Mouse (Mus musculus) forebrain, embryonic 14.5 days (tissue): ENCODE data around the gene Plekhb1. TPM values are rescaled to one million over a fixed set of nuclear protein-coding genes. Genes with fewer than 3 reads are reported as not detected.

ENCODE experiments used
- ATAC-seq: fragments of 200-750 bp; cut with Nextera tagmentation; 2 replicates; pipeline ENCODE4 v1.8.0; 2017; ENCODE audit warnings: mild to moderate bottlenecking, moderate library complexity
- DNase-seq: peaks from one replicate; pipeline ENCODE4 v3.0.0-alpha.2; 2015; ENCODE audit warnings: low spot score
- H3K27ac ChIP-seq: fragments of 300-500 bp; sonication (generic); 2 replicates; pipeline ENCODE4 v1.5.1; 2014; ENCODE audit warnings: low read depth, mild to moderate bottlenecking, control low read depth, low read length, moderate library complexity
- H3K27me3 ChIP-seq: fragments of 300-500 bp; sonication (generic); replicated peaks from 2 replicates; pipeline ENCODE4 v1.6.1; 2014; ENCODE audit warnings: low read length, control low read depth, mixed read lengths; ENCODE audit not compliant: control insufficient read depth, insufficient read depth
- H3K36me3 ChIP-seq: fragments of 300-500 bp; sonication (generic); 2 replicates; pipeline ENCODE4 v1.6.1; 2014; ENCODE audit warnings: low read length, control low read depth; ENCODE audit not compliant: control insufficient read depth, insufficient read depth
- H3K4me1 ChIP-seq: fragments of 300-500 bp; sonication (generic); 2 replicates; pipeline ENCODE4 v1.6.1; 2014; ENCODE audit warnings: antibody characterized with exemption, low read length, control low read depth; ENCODE audit not compliant: control insufficient read depth, insufficient read depth
- H3K4me2 ChIP-seq: fragments of 300-500 bp; sonication (generic); 2 replicates; pipeline ENCODE4 v1.6.1; 2014; ENCODE audit warnings: mild to moderate bottlenecking, control low read depth, low read length
- H3K4me3 ChIP-seq: fragments of 300-500 bp; sonication (generic); 2 replicates; pipeline ENCODE4 v1.5.1; 2014; ENCODE audit warnings: low read depth, low read length, control low read depth
- H3K9ac ChIP-seq: fragments of 300-500 bp; sonication (generic); 2 replicates; pipeline ENCODE4 v1.6.1; 2014; ENCODE audit warnings: mild to moderate bottlenecking, low read length, control low read depth, moderate library complexity
- H3K9me3 ChIP-seq: fragments of 300-500 bp; sonication (generic); replicated peaks from 2 replicates; pipeline ENCODE4 v1.6.1; 2016; ENCODE audit warnings: low read length, control low read depth, mixed read lengths; ENCODE audit not compliant: control insufficient read depth
- WGBS: fragments of 180-500 bp; shearing (Covaris S2); extraction: QIAGEN DNeasy Blood & Tissue Kit; methylation state at CpG from one replicate; pipeline ENCODE4 v1.1.7; 2014; 5-methylcytosine and 5-hydroxymethylcytosine counted together
- polyA plus RNA-seq: library from polyadenylated mRNA; unstranded; fragments of >200 nt; fragmentation: Nextera tagmentation; extraction: Ambion mirVana; gene quantifications from 2 replicates; pipeline ENCODE4 v1.2.1, GENCODE M21; 2014

Gene Plekhb1
- polyA plus RNA-seq, 1 experiment from 2014 or later = 5.7 TPM

- H3K27me3 ChIP-seq = no peaks in the 10 kb centered on the region
- DNase-seq (no peak), ATAC-seq (no peak)
- H3K27ac ChIP-seq = no peak overlapping the region
- peaks cover 5% of the 10 kb centered on the region; the same call in 1 of the 2 replicates for H3K4me1 ChIP-seq
- no peak overlapping the region for H3K9ac ChIP-seq
- H3K4me2 ChIP-seq = no peak overlapping the region
- 90% methylated on average over 4 of the region's 4 CpGs for WGBS
- H3K9me3 ChIP-seq = no peaks in the 10 kb centered on the region
- H3K36me3 ChIP-seq = peaks cover 12% of the 10 kb centered on the region; the same call in 1 of the 2 replicates
- no peak overlapping the region for H3K4me3 ChIP-seq
Measured at GRCm38 (mm10) chr7:100649095-100649494, 13.1 kb downstream of the Plekhb1 start.

DNA sequence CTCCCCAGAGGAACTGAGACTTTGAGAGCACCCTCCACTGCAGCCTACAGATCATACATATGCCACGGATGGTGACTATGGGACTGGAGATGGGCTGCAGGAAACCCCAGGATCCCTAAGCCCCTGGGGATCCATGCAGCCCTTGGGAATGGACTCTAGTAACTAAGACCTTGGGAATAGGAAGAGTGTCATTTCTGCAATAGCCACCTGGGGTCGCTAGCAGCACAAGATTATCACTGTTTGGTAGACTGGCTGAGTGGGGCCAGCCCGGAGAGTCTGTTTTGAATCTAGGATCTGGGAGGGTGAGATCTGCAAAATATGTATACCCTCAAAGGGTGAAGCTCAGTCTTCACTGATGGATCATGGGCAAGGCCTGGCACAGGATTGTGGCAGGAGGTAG, 17.1 kb downstream of the Plekhb1 start:
- Histone ChIP-seq H3K4me2 (no peak overlapping the region), H3K4me3 (no peak overlapping the region), H3K9ac (no peak overlapping the region), H3K9me3 (no peaks in the 10 kb centered on the region), H3K4me1 (no peaks in the 10 kb centered on the region), H3K27me3 (no peaks in the 10 kb centered on the region), H3K36me3 (peaks cover 25% of the 10 kb centered on the region; the same call in 1 of the 2 replicates), H3K27ac (no peak overlapping the region)
- ATAC-seq (peak; percentile 40; the same call in 1 of the 2 replicates), DNase-seq (peak; percentile 73)
- WGBS = 30% methylated on average over 3 of the region's 3 CpGs

- Histone ChIP-seq H3K27me3 (no peaks in the 10 kb centered on the region), H3K9me3 (no peaks in the 10 kb centered on the region), H3K36me3 (peaks cover 24% of the 10 kb centered on the region; the same call in 1 of the 2 replicates), H3K27ac (no peak overlapping the region), H3K4me1 (no peaks in the 10 kb centered on the region), H3K9ac (no peak overlapping the region), H3K4me3 (no peak overlapping the region), H3K4me2 (no peak overlapping the region)
- 87% methylated on average over 4 of the region's 4 CpGs for WGBS
- DNase-seq (no peak), ATAC-seq (no peak)
Measured at GRCm38 (mm10) chr7:100642413-100642812, 19.8 kb downstream of the Plekhb1 start.

GRCm38 (mm10) chr7:100637657-100638056, 24.6 kb downstream of the Plekhb1 start:
- Histone ChIP-seq H3K9ac (no peak overlapping the region), H3K27ac (no peak overlapping the region), H3K4me3 (no peak overlapping the region), H3K27me3 (no peaks in the 10 kb centered on the region), H3K4me2 (no peak overlapping the region), H3K4me1 (no peaks in the 10 kb centered on the region), H3K36me3 (peaks cover 29% of the 10 kb centered on the region; the same call in 1 of the 2 replicates), H3K9me3 (no peaks in the 10 kb centered on the region)
- no peak for ATAC-seq
- DNase-seq = peak; percentile 59
- 10% methylated on average over 1 of the region's 1 CpGs for WGBS

- Histone ChIP-seq H3K4me3 (no peak overlapping the region), H3K9me3 (no peaks in the 10 kb centered on the region), H3K36me3 (peaks cover 4% of the 10 kb centered on the region; the same call in 1 of the 2 replicates), H3K9ac (no peak overlapping the region), H3K4me2 (no peak overlapping the region), H3K27me3 (no peaks in the 10 kb centered on the region), H3K4me1 (no peaks in the 10 kb centered on the region), H3K27ac (no peak overlapping the region)
- ATAC-seq (no peak), DNase-seq (no peak)
- 84% methylated on average over 3 of the region's 3 CpGs for WGBS
Measured at GRCm38 (mm10) chr7:100624538-100624937, 37.7 kb downstream of the Plekhb1 start.

- Histone ChIP-seq H3K4me1 (no peaks in the 10 kb centered on the region), H3K36me3 (no peaks in the 10 kb centered on the region), H3K9ac (no peak overlapping the region), H3K9me3 (no peaks in the 10 kb centered on the region), H3K4me3 (no peak overlapping the region), H3K27ac (no peak overlapping the region), H3K4me2 (no peak overlapping the region), H3K27me3 (no peaks in the 10 kb centered on the region)
- DNase-seq (no peak), ATAC-seq (no peak)
- WGBS = 78% methylated on average over 2 of the region's 2 CpGs
Measured at GRCm38 (mm10) chr7:100622277-100622676, 39.9 kb downstream of the Plekhb1 start.

GRCm38 (mm10) chr7:100616121-100616857, 45.9 kb downstream of the Plekhb1 start:
- Histone ChIP-seq H3K4me3 (no peak overlapping the region), H3K27ac (no peak overlapping the region), H3K36me3 (no peaks in the 10 kb centered on the region), H3K27me3 (no peaks in the 10 kb centered on the region), H3K9ac (no peak overlapping the region), H3K9me3 (no peaks in the 10 kb centered on the region), H3K4me1 (no peaks in the 10 kb centered on the region), H3K4me2 (no peak overlapping the region)
- DNase-seq (no peak), ATAC-seq (no peak)
- 96% methylated on average over 4 of the region's 4 CpGs for WGBS

DNA sequence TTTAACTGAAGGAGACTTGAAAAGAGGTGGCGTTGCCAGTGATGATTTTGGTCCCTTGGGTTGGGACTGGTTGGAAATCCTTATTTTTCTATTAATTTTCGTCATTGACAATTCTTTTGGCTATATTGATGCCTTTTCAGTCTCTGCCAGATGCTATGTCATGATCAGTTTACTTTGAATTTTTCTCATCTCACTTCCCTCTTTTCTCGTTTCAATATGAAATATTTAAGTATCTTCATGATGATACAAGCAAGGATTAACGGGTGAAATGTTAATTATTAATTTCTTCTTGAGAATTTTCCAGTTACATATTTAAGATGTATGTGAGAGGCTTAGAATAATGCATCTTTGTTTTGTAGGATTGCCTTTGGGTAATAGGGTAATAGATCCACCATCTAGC, 53.3 kb downstream of the Plekhb1 start:
- H3K4me3 ChIP-seq = peak overlapping the region; percentile 99
- no peaks in the 10 kb centered on the region for H3K36me3 ChIP-seq
- ATAC-seq (no peak), DNase-seq (no peak)
- peak overlapping the region; percentile 83 for H3K4me2 ChIP-seq
- WGBS = 29% methylated on average over 4 of the region's 4 CpGs
- H3K4me1 ChIP-seq = peaks cover 10% of the 10 kb centered on the region
- H3K9ac ChIP-seq = peak overlapping the region; percentile 100
- no peaks in the 10 kb centered on the region for H3K9me3 ChIP-seq
- H3K27ac ChIP-seq = peak overlapping the region; percentile 99
- H3K27me3 ChIP-seq = no peaks in the 10 kb centered on the region

DNA sequence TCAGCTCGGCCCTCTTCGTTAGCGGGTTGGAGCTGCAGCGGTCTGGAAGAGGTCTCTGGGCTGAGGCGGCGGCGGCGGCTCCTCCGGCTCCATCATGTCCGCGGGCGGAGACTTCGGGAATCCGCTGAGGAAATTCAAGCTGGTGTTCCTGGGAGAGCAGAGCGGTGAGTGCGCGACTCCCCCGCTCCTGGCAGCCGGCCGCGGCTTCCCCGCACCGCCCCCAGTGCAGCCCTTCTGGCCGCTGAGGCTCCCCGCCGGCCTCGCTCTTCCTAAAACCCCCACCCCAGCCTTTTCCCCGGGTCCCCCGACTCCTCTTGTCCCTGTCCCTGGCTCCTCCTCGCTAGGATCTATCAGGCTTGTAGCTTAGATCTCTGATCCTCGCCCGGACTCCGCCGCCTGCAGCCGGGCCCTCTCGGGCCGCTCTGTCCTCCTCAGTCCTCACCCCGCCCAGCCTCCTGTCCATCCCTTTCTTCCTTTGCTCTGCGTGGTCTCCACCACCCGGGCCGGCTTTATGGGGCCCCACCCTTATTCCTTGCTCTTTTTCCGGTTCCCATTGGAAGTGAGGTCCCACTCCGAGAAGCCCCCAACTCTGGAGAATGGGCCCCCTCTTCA, 54.0 kb downstream of the Plekhb1 start, which contains the start of gene Mrpl48:
Gene Mrpl48, minus strand, starts transcription at position 172 of the 612 bp plus-strand sequence.
- H3K4me2 ChIP-seq = peak within 1 kb of the TSS; percentile 83
- ATAC-seq (peak; percentile 27), DNase-seq (peak; percentile 49)

More for the DNA sequence above, 54.0 kb downstream of the Plekhb1 start, which contains the start of gene Mrpl48:
- H3K4me1 ChIP-seq = peaks cover 10% of the 10 kb centered on the region
- H3K27me3 ChIP-seq = no peaks in the 10 kb centered on the region
- WGBS = 1% methylated on average over 42 of the region's 43 CpGs
- peak within 1 kb of the TSS; percentile 99 for H3K4me3 ChIP-seq
- H3K27ac ChIP-seq = peak within 1 kb of the TSS; percentile 99
- no peaks in the 10 kb centered on the region for H3K9me3 ChIP-seq
- H3K36me3 ChIP-seq = no peaks in the 10 kb centered on the region
- H3K9ac ChIP-seq = peak within 1 kb of the TSS; percentile 100
